Mouse (Mus musculus): ENCODE data around the gene Zfp503. TPM values are rescaled to one million over a fixed set of nuclear protein-coding genes. Genes with fewer than 3 reads are reported as not detected.
A peak's percentile ranks its signal among the peaks of the same experiment; 100 is the strongest.

The Zfp503 gene
- polyA plus RNA-seq, 1 experiment from 2014 or later = 16.8 TPM

- Histone ChIP-seq H3K4me2 (no peak overlapping the region), H3K4me1 (replicated peaks) (peaks cover 2% of the 10 kb centered on the region), H3K27me3 (peaks cover 45% of the 10 kb centered on the region), H3K9ac (no peak overlapping the region), H3K4me3 (no peak overlapping the region), H3K27ac (no peak overlapping the region), H3K36me3 (no peaks in the 10 kb centered on the region), H3K9me3 (no peaks in the 10 kb centered on the region)
- no peak for ATAC-seq (ENCODE audit: low FRiP score)
- WGBS = 82% methylated on average over 5 of the region's 5 CpGs
These were observed 24.9 kb upstream of the Zfp503 start for GRCm38 (mm10) chr14:22014315-22014714.

- no peaks in the 10 kb centered on the region for H3K36me3 ChIP-seq
- no peak for ATAC-seq (ENCODE audit: low FRiP score)
- H3K4me1 ChIP-seq (replicated peaks) = peaks cover 5% of the 10 kb centered on the region; the same call in 1 of the 2 replicates
- no peak overlapping the region for H3K4me3 ChIP-seq
- no peak overlapping the region for H3K27ac ChIP-seq
- H3K9ac ChIP-seq = no peak overlapping the region
- no peaks in the 10 kb centered on the region for H3K9me3 ChIP-seq
- peaks cover 22% of the 10 kb centered on the region; the same call in 1 of the 2 replicates for H3K27me3 ChIP-seq
- no peak overlapping the region for H3K4me2 ChIP-seq
- WGBS = 83% methylated on average over 6 of the region's 6 CpGs
These were observed 17.6 kb upstream of the Zfp503 start for GRCm38 (mm10) chr14:22007006-22007405.

GRCm38 (mm10) chr14:22004943-22005342 is 15.5 kb upstream of the Zfp503 start:
- no peak overlapping the region for H3K4me3 ChIP-seq
- 19% methylated on average over 4 of the region's 4 CpGs for WGBS
- H3K27me3 ChIP-seq = peaks cover 18% of the 10 kb centered on the region; the same call in 1 of the 2 replicates
- ATAC-seq (ENCODE audit: low FRiP score) = no peak
- no peak overlapping the region for H3K27ac ChIP-seq
- peaks cover 5% of the 10 kb centered on the region; the same call in 1 of the 2 replicates for H3K4me1 ChIP-seq (replicated peaks)
- no peaks in the 10 kb centered on the region for H3K9me3 ChIP-seq
- H3K9ac ChIP-seq = no peak overlapping the region
- no peaks in the 10 kb centered on the region for H3K36me3 ChIP-seq
- H3K4me2 ChIP-seq = no peak overlapping the region

DNA sequence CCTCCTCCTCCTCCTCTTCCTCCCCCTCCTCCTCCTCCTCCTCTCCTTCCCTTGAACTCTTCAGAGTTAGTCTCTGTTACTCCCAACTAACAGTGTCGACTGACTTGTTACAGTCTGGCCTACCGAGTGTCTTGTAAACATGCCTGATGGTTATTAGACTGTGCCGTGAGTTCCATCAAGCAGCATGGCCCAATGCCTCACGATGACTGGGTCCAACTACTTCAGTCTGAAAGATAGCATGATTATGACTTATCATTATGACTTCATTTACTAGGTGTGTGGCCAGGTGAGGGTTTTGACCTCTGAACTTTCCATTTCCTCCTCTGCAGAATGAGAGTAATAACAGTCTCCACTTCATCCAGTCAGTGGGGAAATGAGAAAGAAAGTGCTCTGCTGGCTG is 14.2 kb upstream of the Zfp503 start:
- Histone ChIP-seq H3K27me3 (peaks cover 18% of the 10 kb centered on the region; the same call in 1 of the 2 replicates), H3K27ac (no peak overlapping the region), H3K4me3 (no peak overlapping the region), H3K9me3 (no peaks in the 10 kb centered on the region), H3K4me1 (replicated peaks) (peaks cover 5% of the 10 kb centered on the region; the same call in 1 of the 2 replicates), H3K4me2 (no peak overlapping the region), H3K9ac (no peak overlapping the region), H3K36me3 (no peaks in the 10 kb centered on the region)
- 91% methylated on average over 4 of the region's 4 CpGs for WGBS
- no peak for ATAC-seq (ENCODE audit: low FRiP score)

DNA sequence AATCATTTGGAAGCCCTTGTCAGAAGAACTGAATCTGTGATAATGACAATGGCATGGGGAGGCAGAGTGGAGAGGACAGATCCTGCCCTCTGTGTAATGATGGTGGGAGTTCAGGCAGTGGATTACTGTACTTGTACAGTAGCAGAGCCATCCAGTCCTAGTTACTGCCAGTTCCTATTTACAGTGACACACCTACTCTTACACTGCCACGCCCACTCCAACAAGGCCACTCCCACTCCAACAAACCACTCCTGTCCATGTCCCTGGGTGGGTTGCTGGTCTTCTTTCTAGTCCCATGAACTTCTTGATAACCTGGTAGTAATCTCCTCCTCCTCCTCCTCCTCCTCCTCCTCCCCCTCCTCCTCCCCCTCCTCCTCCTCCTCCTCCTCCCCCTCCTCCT is 13.8 kb upstream of the Zfp503 start:
- 90% methylated on average over 1 of the region's 1 CpGs for WGBS
- Histone ChIP-seq H3K4me3 (no peak overlapping the region), H3K4me2 (no peak overlapping the region), H3K4me1 (replicated peaks) (peaks cover 5% of the 10 kb centered on the region; the same call in 1 of the 2 replicates), H3K9me3 (no peaks in the 10 kb centered on the region), H3K36me3 (no peaks in the 10 kb centered on the region), H3K9ac (no peak overlapping the region), H3K27ac (no peak overlapping the region), H3K27me3 (peaks cover 18% of the 10 kb centered on the region; the same call in 1 of the 2 replicates)
- ATAC-seq (ENCODE audit: low FRiP score) = no peak

GRCm38 (mm10) chr14:21999588-21999987 is 10.2 kb upstream of the Zfp503 start:
- no peak overlapping the region for H3K9ac ChIP-seq
- H3K27ac ChIP-seq = no peak overlapping the region
- ATAC-seq (ENCODE audit: low FRiP score) = no peak
- H3K4me2 ChIP-seq = no peak overlapping the region
- H3K9me3 ChIP-seq = no peaks in the 10 kb centered on the region
- peaks cover 12% of the 10 kb centered on the region for H3K4me1 ChIP-seq (replicated peaks)
- H3K27me3 ChIP-seq = peaks cover 23% of the 10 kb centered on the region
- H3K4me3 ChIP-seq = no peak overlapping the region
- H3K36me3 ChIP-seq = no peaks in the 10 kb centered on the region
- WGBS = 94% methylated on average over 4 of the region's 4 CpGs

- H3K4me1 ChIP-seq (replicated peaks) = peaks cover 44% of the 10 kb centered on the region
- WGBS = under 1% methylated on average over 36 of the region's 36 CpGs
- ATAC-seq (ENCODE audit: low FRiP score) = peak; percentile 82
These were observed 5.8 kb upstream of the Zfp503 start for GRCm38 (mm10) chr14:21995031-21995754.

DNA sequence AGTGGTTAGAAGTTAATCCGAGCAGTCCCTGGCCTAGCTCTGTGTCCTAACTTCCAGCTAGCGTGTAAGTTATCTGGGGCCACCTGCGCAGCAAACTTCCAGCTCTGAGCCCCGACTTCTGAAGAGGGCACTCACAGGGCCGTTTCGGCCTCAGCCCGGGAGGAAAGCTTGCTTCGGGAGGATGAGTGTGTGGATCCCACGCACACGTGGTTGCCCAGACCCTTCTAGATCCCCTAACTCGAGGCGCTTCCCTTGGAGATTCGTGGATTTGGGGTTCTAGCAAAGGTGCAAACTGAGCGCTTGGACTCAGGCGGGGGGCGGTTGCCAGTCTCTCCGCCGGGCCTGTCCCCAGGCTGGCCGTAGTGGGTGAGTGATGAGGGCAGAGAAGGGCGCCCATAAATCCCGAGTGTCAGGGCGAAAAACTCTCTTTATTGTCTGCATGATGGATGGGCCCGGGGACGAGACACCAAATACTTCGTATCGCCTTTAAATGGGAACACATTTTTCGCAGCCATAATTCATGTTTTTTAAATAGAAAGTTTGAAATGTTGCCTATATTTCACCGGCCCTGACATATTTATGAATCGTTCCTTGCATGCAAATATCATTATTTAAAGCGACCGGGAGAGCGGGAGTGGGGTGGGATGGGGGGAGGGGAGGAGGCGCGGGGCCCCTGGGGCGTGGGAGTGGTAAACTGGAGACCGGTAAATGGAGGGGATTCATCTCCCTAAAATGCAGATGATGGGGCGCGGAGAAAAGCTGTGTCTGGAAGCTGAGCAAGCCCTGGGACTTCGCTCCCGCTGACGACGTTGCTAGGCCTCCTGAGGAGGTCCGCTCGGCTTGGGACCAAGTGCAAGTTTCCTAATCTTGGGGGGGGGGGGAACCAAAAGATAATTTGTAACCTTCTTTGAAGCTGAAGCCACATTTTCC is 4.9 kb upstream of the Zfp503 start:
- peak overlapping the region; percentile 88 for H3K27ac ChIP-seq
- peaks cover 59% of the 10 kb centered on the region for H3K27me3 ChIP-seq
- H3K4me1 ChIP-seq (replicated peaks) = peaks cover 53% of the 10 kb centered on the region
- H3K4me3 ChIP-seq = peak overlapping the region; percentile 55
- peak overlapping the region; percentile 82 for H3K4me2 ChIP-seq
- H3K36me3 ChIP-seq = no peaks in the 10 kb centered on the region
- H3K9me3 ChIP-seq = no peaks in the 10 kb centered on the region
- 2% methylated on average over 44 of the region's 44 CpGs for WGBS
- ATAC-seq (ENCODE audit: low FRiP score) = no peak
- H3K9ac ChIP-seq = peak overlapping the region; percentile 77

More at GRCm38 (mm10) chr14:21995031-21995754, 5.8 kb upstream of the Zfp503 start:
- H3K4me2 ChIP-seq = peak overlapping the region; percentile 82
- peaks cover 52% of the 10 kb centered on the region for H3K27me3 ChIP-seq
- no peaks in the 10 kb centered on the region for H3K36me3 ChIP-seq
- H3K27ac ChIP-seq = peak overlapping the region; percentile 88
- peak overlapping the region; percentile 55 for H3K4me3 ChIP-seq
- peak overlapping the region; percentile 77 for H3K9ac ChIP-seq
- no peaks in the 10 kb centered on the region for H3K9me3 ChIP-seq

- no peaks in the 10 kb centered on the region for H3K36me3 ChIP-seq
- 14% methylated on average over 14 of the region's 14 CpGs for WGBS
- no peaks in the 10 kb centered on the region for H3K9me3 ChIP-seq
- peak overlapping the region; percentile 55 for H3K4me3 ChIP-seq
- 0 out of 2 replicates have a peak overlapping the region, but pooled peaks have one; percentile 88 for H3K27ac ChIP-seq
- peaks cover 61% of the 10 kb centered on the region for H3K27me3 ChIP-seq
- peaks cover 60% of the 10 kb centered on the region for H3K4me1 ChIP-seq (replicated peaks)
- no peak for ATAC-seq (ENCODE audit: low FRiP score)
- H3K9ac ChIP-seq = peak overlapping the region; percentile 77; the same call in 1 of the 2 replicates
- H3K4me2 ChIP-seq = peak overlapping the region; percentile 82
These were observed 4.1 kb upstream of the Zfp503 start for GRCm38 (mm10) chr14:21993251-21994060.

DNA sequence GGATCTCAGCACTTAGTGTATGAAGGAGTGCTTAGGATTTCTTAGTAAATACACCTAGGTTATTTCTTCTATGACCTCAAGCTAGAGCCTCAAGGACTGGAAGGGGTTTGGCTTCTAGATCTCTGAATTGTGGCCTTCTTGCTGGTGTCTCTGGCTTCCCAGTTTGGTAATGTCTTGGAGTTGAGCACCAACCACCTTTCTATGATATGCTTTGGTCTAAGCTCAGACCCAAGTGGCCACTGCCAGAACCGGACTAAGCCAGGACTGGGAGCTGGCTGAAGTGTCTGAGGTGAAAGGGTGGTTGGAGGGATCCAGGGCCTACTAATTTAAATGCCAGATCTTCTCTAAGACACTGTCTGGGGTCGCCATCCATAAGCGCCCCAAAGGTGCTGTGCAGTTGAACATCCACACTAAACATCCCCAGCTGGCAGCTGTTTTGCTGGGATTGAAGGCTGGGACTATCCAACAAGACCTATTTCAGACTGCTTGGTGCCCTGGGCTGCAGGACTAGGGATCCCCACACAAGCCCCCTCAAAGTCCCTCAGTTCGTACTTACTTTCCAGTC is 3.0 kb upstream of the Zfp503 start:
- peak overlapping the region; percentile 86; the same call in 1 of the 2 replicates for H3K4me3 ChIP-seq
- no peak for ATAC-seq (ENCODE audit: low FRiP score)
- H3K4me2 ChIP-seq = peak overlapping the region; percentile 78
- H3K4me1 ChIP-seq (replicated peaks) = peaks cover 60% of the 10 kb centered on the region
- no peaks in the 10 kb centered on the region for H3K9me3 ChIP-seq
- H3K27ac ChIP-seq = no peak overlapping the region
- peaks cover 58% of the 10 kb centered on the region for H3K27me3 ChIP-seq
- 34% methylated on average over 4 of the region's 4 CpGs for WGBS
- H3K9ac ChIP-seq = peak overlapping the region; percentile 74; the same call in 1 of the 2 replicates
- no peaks in the 10 kb centered on the region for H3K36me3 ChIP-seq

GRCm38 (mm10) chr14:21991856-21992255 is 2.5 kb upstream of the Zfp503 start:
- H3K9me3 ChIP-seq = no peaks in the 10 kb centered on the region
- no peak for ATAC-seq (ENCODE audit: low FRiP score)
- H3K4me1 ChIP-seq (replicated peaks) = peaks cover 62% of the 10 kb centered on the region
- H3K27ac ChIP-seq = no peak overlapping the region
- H3K9ac ChIP-seq = peak overlapping the region; percentile 74
- WGBS = 8% methylated on average over 5 of the region's 5 CpGs
- peak overlapping the region; percentile 86 for H3K4me3 ChIP-seq
- H3K4me2 ChIP-seq = peak overlapping the region; percentile 78
- H3K36me3 ChIP-seq = no peaks in the 10 kb centered on the region
- peaks cover 55% of the 10 kb centered on the region for H3K27me3 ChIP-seq
